Mouse (Mus musculus): ENCODE data around the gene Tekt2. TPM values are rescaled to one million over a fixed set of nuclear protein-coding genes. Genes with fewer than 3 reads are reported as not detected.

The Tekt2 gene
- polyA plus RNA-seq, 1 experiment = 507 TPM

DNA sequence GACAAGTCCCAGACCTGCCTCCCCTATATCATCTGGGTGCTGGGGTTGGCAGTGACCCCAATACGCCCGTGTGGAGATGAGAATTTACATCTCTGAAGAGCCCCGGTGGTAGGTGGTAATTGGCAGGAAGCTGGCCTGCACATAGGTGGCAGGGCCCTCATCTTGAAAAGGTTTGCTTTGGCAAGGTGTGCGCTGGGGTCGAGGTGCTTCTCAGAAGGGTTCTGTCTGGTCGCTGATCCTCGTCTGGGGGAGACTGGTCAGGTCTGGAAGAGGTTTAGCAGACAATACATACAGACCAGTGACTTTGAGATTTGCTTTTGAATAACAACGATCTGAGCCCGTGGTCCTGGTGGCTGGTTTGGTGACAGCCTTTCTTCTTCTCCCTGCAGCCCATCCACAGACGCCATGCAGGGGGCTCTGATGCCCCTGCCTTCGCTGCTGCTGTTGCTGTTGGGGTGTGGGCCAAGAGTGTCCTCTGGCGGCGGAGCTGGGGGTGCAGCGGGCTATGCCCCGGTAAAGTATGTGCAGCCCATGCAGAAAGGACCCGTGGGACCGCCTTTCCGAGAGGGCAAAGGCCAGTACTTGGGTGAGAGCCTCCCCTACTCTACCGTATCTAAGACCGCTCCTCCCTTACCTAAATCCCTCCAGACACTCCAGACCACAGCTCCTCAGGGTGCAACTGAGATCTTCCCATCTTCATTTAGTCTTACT lies 16.1 kb downstream of the Tekt2 start:
- no peaks in the 10 kb centered on the region for H3K27me3 ChIP-seq (ENCODE audit: control insufficient read depth, insufficient read depth, low read length)

GRCm38 (mm10) chr4:126306827-126307226 lies 18.7 kb downstream of the Tekt2 start:
- H3K36me3 ChIP-seq (ENCODE audit: control insufficient read depth, insufficient read depth, low read length) = no peaks in the 10 kb centered on the region
- no peak overlapping the region for H3K4me3 ChIP-seq (ENCODE audit: control insufficient read depth, low read depth, low read length)
- H3K27ac ChIP-seq (ENCODE audit: control insufficient read depth, insufficient read depth, low read depth, low read length) = no peak overlapping the region
- TF ChIP-seq CTCF (IDR thresholded peaks at IDR 0.05; ENCODE audit: control insufficient read depth, insufficient read depth, insufficient replicate concordance, low read depth, low read length) (no peak), POLR2A (IDR thresholded peaks at IDR 0.05; ENCODE audit: control insufficient read depth, low read depth, low read length) (no peak)
- no peaks in the 10 kb centered on the region for H3K27me3 ChIP-seq (ENCODE audit: control insufficient read depth, insufficient read depth, low read length)
- peaks cover 12% of the 10 kb centered on the region for H3K4me1 ChIP-seq (ENCODE audit: control insufficient read depth, insufficient read depth, low read length)

More for the DNA sequence above, 16.1 kb downstream of the Tekt2 start:
- H3K27ac ChIP-seq (ENCODE audit: control insufficient read depth, insufficient read depth, low read depth, low read length) = no peak overlapping the region
- no peaks in the 10 kb centered on the region for H3K36me3 ChIP-seq (ENCODE audit: control insufficient read depth, insufficient read depth, low read length)
- peak overlapping the region; percentile 74 for H3K4me3 ChIP-seq (ENCODE audit: control insufficient read depth, low read depth, low read length)
- no peak for TF ChIP-seq POLR2A (IDR thresholded peaks at IDR 0.05; ENCODE audit: control insufficient read depth, low read depth, low read length)
- TF ChIP-seq CTCF (IDR thresholded peaks at IDR 0.05; ENCODE audit: control insufficient read depth, insufficient read depth, insufficient replicate concordance, low read depth, low read length) = peak; percentile 15; the same call in 1 of the 2 replicates
- H3K4me1 ChIP-seq (ENCODE audit: control insufficient read depth, insufficient read depth, low read length) = peaks cover 8% of the 10 kb centered on the region; the same call in 1 of the 2 replicates

- no peak overlapping the region for H3K27ac ChIP-seq (ENCODE audit: control insufficient read depth, insufficient read depth, low read depth, low read length)
- TF ChIP-seq POLR2A (IDR thresholded peaks at IDR 0.05; ENCODE audit: control insufficient read depth, low read depth, low read length) = no peak
- peak; percentile 53; the same call in 1 of the 2 replicates for TF ChIP-seq CTCF (IDR thresholded peaks at IDR 0.05; ENCODE audit: control insufficient read depth, insufficient read depth, insufficient replicate concordance, low read depth, low read length)
- no peak overlapping the region for H3K4me3 ChIP-seq (ENCODE audit: control insufficient read depth, low read depth, low read length)
- peaks cover 15% of the 10 kb centered on the region for H3K4me1 ChIP-seq (ENCODE audit: control insufficient read depth, insufficient read depth, low read length)
- no peaks in the 10 kb centered on the region for H3K36me3 ChIP-seq (ENCODE audit: control insufficient read depth, insufficient read depth, low read length)
- H3K27me3 ChIP-seq (ENCODE audit: control insufficient read depth, insufficient read depth, low read length) = no peaks in the 10 kb centered on the region
These were observed 19.4 kb downstream of the Tekt2 start for GRCm38 (mm10) chr4:126306058-126306457.

- Histone ChIP-seq H3K4me3 (ENCODE audit: control insufficient read depth, low read depth, low read length) (no peak overlapping the region), H3K36me3 (ENCODE audit: control insufficient read depth, insufficient read depth, low read length) (no peaks in the 10 kb centered on the region), H3K4me1 (ENCODE audit: control insufficient read depth, insufficient read depth, low read length) (peaks cover 19% of the 10 kb centered on the region), H3K27me3 (ENCODE audit: control insufficient read depth, insufficient read depth, low read length) (no peaks in the 10 kb centered on the region; the same call in 1 of the 2 replicates), H3K27ac (ENCODE audit: control insufficient read depth, insufficient read depth, low read depth, low read length) (no peak overlapping the region)
- TF ChIP-seq CTCF (IDR thresholded peaks at IDR 0.05; ENCODE audit: control insufficient read depth, insufficient read depth, insufficient replicate concordance, low read depth, low read length) (no peak), POLR2A (IDR thresholded peaks at IDR 0.05; ENCODE audit: control insufficient read depth, low read depth, low read length) (no peak)
These were observed 20.1 kb downstream of the Tekt2 start for GRCm38 (mm10) chr4:126305428-126305827.

DNA sequence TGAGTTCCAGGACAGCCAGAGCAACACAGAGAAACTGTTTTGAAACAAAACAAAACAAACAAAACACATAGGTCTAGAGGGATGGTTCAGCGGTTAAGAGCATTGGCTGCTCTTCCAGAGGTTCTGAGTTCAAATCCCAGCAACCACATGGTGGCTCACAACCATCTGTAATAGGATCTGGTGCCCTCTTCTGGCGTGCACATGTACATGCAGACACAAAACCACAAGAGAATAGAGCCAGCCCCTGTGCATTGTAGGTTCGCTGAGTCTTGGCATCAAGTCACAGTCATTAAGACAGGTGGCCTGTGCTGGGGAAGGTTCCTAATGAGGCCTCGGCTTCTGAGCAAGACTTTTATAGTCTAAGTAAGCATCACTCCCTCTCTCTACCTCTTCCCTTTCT lies 21.6 kb downstream of the Tekt2 start:
- TF ChIP-seq POLR2A (IDR thresholded peaks at IDR 0.05; ENCODE audit: control insufficient read depth, low read depth, low read length) (no peak), CTCF (IDR thresholded peaks at IDR 0.05; ENCODE audit: control insufficient read depth, insufficient read depth, insufficient replicate concordance, low read depth, low read length) (no peak)
- Histone ChIP-seq H3K27me3 (ENCODE audit: control insufficient read depth, insufficient read depth, low read length) (no peaks in the 10 kb centered on the region; the same call in 1 of the 2 replicates), H3K4me1 (ENCODE audit: control insufficient read depth, insufficient read depth, low read length) (peaks cover 11% of the 10 kb centered on the region)

DNA sequence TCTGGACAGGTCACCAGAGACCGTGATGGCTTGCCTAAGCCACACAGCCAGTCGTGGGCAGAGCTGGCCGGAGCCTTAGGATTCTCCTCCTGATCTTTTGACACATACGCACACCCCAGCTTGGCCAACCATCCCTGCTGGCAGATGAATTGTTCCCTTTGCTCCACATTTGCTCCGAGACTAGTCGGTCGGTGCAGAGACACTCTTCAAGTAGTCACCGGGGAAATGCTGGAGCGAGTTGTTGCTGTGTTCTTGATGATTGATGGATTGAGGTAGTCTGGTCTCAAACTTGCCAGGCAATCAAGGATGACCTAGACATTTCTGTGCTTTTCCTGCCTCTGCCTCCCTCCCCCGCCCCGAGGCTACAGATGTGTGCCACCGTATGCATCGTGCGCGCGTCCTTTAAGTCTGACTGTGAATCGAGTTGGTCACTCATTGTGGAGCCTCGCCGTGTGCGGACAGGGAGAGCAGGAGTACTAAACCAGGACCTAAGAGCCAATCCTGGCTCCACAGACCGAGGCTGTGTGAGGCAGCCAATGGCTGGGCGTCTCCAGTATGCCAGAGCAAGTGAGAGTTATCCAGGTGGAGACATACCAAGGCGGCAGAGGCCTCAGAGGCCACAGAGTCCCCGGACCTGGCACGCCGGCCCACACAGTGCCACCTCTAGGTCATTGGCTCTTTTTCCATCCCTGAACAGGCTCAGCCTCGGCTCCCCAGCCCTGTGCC lies 23.7 kb downstream of the Tekt2 start:
- H3K36me3 ChIP-seq (ENCODE audit: control insufficient read depth, insufficient read depth, low read length) = no peaks in the 10 kb centered on the region
- H3K4me3 ChIP-seq (ENCODE audit: control insufficient read depth, low read depth, low read length) = no peak overlapping the region; the same call in 1 of the 2 replicates
- TF ChIP-seq CTCF (IDR thresholded peaks at IDR 0.05; ENCODE audit: control insufficient read depth, insufficient read depth, insufficient replicate concordance, low read depth, low read length) (no peak), POLR2A (IDR thresholded peaks at IDR 0.05; ENCODE audit: control insufficient read depth, low read depth, low read length) (no peak)
- peaks cover 18% of the 10 kb centered on the region for H3K4me1 ChIP-seq (ENCODE audit: control insufficient read depth, insufficient read depth, low read length)
- no peaks in the 10 kb centered on the region; the same call in 1 of the 2 replicates for H3K27me3 ChIP-seq (ENCODE audit: control insufficient read depth, insufficient read depth, low read length)
- H3K27ac ChIP-seq (ENCODE audit: control insufficient read depth, insufficient read depth, low read depth, low read length) = no peak overlapping the region

More for the DNA sequence above, 21.6 kb downstream of the Tekt2 start:
- Histone ChIP-seq H3K4me3 (ENCODE audit: control insufficient read depth, low read depth, low read length) (no peak overlapping the region), H3K36me3 (ENCODE audit: control insufficient read depth, insufficient read depth, low read length) (no peaks in the 10 kb centered on the region), H3K27ac (ENCODE audit: control insufficient read depth, insufficient read depth, low read depth, low read length) (no peak overlapping the region)

GRCm38 (mm10) chr4:126300916-126301583 lies 24.4 kb downstream of the Tekt2 start:
- H3K27me3 ChIP-seq (ENCODE audit: control insufficient read depth, insufficient read depth, low read length) = no peaks in the 10 kb centered on the region; the same call in 1 of the 2 replicates
- no peaks in the 10 kb centered on the region for H3K36me3 ChIP-seq (ENCODE audit: control insufficient read depth, insufficient read depth, low read length)
- H3K4me1 ChIP-seq (ENCODE audit: control insufficient read depth, insufficient read depth, low read length) = peaks cover 23% of the 10 kb centered on the region
- TF ChIP-seq POLR2A (IDR thresholded peaks at IDR 0.05; ENCODE audit: control insufficient read depth, low read depth, low read length) = no peak
- TF ChIP-seq CTCF (IDR thresholded peaks at IDR 0.05; ENCODE audit: control insufficient read depth, insufficient read depth, insufficient replicate concordance, low read depth, low read length) = no peak
- peak overlapping the region; percentile 20 for H3K4me3 ChIP-seq (ENCODE audit: control insufficient read depth, low read depth, low read length)
- H3K27ac ChIP-seq (ENCODE audit: control insufficient read depth, insufficient read depth, low read depth, low read length) = no peak overlapping the region
